Mouse (Mus musculus) kidney, adult 9 months (tissue): ENCODE results near the gene Eogt.

ENCODE experiments used
- DNase-seq: peaks from one replicate; pipeline ENCODE4 v3.0.0; 2022

The Eogt gene

DNA sequence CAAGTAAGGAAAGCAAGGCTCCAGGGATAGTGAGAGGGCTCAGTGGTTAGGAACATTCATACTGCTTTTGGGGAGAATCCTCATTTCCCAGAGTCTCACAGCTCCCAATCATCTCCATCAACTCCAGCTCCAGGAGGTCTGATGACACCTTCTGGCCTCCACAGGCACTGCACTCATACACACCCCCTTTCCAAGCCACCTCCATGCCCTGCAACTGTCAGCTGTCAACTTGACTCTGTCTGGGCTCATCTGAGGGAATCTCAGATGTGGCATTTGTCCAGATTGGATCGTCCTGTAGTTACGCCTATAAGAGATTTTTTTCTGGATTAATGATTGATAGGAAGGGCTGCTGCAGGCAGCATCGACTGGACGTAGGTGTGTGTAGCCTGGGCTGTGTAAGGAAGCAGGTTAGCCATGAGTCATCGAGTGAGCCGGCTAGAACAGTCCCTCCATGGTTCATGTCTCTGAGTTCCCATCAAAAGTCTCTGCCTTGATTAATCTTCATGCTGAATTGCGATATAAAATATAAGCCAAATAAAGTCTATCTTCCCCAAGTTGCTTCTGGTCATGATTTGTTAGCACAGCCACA is 44.6 kb downstream of the Eogt start:
- peak; percentile 17 for DNase-seq

DNA sequence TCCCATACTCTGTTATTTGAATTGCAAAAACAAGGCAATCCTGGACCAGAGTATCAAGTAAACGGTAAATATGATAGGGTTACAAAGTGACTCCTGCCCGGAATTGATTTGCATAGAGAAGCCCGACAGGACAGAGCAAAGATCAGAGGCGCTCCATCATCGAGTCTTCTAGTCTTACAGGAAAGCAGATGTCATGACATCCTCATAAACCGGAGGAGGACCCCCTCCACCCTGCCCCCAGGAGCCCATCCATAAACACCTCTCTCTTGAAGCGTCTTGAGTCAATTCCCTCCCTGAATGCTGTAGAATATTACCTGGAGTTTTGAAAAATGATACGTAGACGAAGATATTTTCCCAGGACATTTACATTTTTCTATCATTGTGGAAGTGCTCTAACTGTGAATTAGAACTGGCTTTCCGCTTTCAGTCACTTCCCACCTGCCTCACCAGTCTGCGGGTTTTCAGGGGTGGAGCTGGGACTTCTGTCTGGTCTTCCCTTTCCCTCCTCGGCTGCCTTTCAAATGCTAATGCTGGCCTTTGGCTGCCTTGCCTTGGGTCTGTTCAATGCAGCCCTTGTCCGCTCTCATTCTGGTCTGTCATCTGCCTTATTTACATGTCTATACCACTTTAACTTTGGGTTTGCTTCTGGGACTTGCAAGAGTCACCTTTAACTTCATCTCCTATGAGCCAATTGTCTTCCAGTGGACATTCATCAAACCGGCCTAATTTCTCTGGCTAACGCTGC is 46.9 kb downstream of the Eogt start:
- DNase-seq, result no peak

DNA sequence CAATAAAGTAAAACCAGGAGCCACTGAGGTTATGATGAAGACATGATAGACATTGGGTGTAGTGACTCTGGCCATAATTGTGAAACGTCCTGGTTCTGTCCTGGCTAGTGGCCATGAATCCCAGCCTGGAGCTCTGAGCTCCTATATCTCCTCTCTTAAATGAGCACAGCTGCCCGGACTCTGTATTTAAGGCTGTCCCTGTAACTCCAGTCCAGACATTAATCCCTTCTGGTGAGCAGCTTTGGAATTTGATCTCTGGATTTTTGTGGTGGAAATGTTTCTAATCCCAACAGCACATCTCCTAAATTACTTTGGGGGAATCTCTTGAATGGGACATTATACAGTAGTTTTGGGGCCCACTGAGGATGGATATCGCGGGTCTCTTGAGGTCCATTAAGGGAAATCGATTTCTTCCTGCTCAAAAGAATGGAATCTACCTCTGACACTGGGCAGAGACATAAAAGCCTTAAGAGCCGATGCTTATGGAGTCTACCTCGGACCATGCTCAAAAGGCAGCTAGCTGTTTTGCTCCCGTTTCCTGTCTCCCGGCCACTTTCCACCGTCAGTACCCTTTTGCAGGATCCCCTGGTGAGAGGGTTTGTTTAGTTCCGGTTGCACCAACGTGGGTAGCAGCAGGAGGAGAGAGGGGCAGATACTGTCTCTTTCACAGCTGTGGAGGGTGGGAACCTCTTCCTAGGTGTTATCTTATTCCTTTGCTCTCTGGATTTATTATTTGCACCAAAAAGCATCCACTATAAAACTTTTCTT is 47.6 kb downstream of the Eogt start:
- no peak for DNase-seq

- DNase-seq, result no peak
These were observed 66.6 kb downstream of the Eogt start for GRCm38 (mm10) chr6:97082336-97082735.

- no peak for DNase-seq
These were observed 69.0 kb downstream of the Eogt start for GRCm38 (mm10) chr6:97080016-97080415.

DNA sequence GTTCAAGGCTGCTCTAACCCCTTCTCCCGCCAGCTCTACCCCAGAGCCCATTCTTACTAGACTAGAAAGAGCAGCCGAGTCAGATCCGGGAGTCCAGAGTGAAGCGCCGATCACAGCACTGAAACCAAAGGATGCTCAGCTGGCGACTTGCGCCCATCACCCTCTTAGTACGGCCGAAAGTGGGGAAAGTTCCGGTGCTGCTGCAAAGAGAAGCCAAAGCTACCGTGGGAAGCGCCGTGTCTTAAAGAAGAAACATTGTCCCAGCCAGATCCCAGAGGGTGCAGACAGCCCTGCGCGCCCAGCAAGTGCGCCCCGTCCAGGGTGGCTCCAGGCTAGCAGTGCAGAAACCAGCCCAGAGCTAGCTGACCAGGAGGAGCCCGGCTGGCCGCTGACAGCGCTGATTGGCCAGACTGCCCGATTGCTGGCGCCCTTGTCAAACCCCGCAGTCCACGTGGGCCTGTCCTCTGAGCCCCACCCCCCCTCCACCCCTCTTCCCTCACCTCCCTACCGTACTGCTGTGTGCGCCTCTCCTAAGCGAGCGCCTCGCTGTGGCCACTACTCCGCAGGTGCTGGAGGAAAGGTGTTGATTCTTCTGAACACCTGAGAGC is 88.8 kb downstream of the Eogt start, which contains the start of gene Fam19a4:
TSS of gene Fam19a4 (minus strand) at position 340 of the 608 bp plus-strand sequence.
- peak; percentile 3 for DNase-seq
